Mouse (Mus musculus) lung, postnatal 25 days (tissue): ENCODE data around the gene Ntsr2.
"Not testable (repeated sequence)": the region's sequence is repeated elsewhere in the genome, so short reads cannot be mapped to it uniquely, and the experiment has no call there.

ENCODE experiments used
- DNase-seq: peaks from one replicate; pipeline ENCODE4 v3.0.0; 2022; ENCODE audit warnings: low spot score

Gene Ntsr2

DNA sequence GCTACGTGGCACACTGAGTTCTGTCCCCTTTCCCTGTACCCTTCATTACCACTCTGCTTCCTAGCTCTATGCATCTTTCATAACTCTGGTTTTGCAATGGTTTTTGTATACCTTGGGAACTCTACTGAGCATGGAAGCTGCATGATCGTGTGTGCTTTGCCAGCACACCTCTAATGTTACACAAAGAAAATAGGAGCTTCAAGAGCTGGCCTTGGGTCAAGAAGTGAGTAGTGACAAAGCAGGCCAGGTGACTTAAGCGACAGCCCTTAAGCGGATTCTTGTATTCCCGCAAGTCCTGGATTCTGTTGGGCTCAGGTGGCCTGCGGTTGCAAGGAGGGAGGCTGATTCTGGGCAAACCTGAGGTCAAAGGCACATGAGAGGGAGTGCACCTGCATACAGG lies 4.9 kb upstream of the Ntsr2 start:
- peak; percentile 43 for DNase-seq

DNA sequence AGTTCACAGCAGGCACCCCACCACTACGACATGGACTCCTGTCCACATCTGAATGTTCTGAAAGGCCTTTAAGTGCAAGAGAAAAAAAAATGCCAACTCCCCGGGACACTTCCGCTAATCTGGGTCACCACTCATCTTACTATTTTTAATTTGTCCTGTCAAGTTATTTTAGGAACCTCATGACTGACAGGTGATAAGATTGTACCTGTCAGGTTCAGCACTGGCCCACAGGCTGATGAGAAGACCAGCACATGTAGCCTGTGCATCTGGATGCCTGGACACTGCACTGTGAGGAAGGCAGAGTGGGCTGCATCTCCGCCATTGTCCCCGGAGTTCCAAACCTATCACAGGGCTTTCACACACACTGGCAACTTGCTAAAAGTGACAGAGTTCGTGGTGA lies 3.4 kb upstream of the Ntsr2 start:
- no peak for DNase-seq

DNA sequence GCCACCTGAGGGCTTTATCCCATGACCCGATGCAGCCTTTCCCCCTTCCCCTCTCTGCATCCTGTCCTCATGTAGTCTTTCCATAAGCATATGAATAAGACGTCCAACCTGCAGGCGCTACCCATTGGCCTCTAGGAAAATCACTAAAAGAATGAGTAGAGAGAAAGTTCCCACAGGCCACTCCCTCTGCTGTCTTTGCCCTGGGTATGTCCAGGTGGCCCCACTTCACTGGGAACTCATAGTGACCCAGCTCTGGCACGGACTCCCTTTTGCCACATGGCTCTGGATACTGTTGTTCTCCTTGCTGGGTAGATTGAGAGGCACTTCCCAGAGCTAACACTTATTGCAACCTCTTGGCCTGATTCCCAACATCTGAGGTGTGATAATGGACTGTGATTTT lies 2.4 kb downstream of the Ntsr2 start:
- DNase-seq: no peak

DNA sequence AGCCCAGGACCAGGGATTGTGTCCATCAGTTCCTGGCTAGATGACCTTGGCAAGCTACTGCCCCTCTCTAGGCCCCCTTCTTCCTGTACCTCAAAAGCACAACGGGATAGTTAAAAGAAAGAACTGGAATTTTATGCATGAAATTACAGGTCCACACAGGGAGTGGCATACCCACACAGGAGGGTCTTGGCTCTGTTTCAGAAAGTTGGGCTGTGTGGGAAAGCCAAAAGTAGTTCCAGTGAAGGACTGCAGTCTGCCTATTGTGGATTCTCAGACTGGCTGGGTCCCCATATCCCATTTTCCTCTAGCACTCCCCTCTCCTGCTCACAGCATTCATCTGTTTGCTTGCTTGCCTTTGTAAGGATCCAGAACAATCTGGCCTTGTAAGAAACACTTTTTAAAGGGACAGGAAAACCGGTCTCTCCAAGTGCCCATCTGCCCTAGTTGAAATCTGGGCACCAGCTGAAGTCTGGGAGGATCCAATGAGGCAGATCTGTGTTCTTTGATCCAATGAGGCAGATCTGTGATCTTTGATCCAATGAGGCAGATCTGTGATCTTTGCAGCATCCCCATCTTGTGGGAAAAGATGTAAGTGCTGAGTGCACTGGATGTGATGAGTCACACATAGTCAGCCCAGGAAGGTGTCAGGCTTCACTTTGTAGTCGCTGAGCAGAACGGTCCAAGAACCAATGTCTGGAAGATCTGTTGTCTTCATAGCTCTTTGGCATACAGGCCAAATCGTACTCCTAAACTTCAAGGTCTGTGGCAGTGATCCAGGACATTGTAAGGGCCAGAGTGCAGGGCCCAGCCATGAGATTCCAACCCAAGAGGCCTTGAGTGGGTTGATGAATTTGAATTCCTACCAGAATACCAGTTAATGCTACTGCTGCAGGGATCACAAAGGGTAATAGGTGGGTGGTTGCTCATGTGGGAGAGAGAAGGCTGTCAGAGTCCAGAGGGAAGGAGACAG lies 4.0 kb downstream of the Ntsr2 start:
- no peak for DNase-seq

DNA sequence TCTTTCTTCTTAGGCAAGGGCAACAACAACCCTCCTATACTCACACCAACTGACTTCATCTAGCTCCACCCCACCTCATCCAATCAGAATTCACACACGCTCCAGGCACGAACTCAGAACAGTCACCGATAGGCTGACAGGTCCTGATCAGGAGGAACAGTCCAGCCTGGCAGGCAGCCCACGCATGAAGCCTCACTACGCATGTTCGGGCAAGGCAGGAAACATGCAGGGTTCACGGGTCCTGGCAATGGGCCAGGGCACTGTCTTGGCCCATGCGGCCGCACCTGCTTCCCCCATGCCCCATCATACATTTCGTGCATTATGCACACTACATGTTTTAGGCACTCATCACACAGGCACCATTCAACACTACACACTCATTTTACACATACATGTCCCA lies 8.3 kb downstream of the Ntsr2 start:
- no peak for DNase-seq

DNA sequence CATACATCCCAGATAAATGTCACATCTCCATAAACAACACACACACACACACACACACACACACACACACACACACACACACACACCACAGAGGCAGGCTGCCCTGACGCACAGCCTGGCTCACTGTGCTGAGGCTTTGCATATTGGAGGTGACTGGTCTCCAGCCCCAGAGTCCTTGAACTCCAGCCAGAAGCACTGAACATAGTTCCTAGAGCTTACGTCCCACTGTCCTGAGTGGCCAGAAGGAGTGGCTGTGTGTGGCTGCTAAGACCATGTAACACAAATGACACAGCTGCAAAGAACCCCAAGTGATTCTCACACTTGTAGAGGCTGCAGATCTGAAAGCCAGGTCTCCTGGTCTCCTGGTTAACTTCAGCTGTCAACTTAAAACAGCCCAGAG lies 8.8 kb downstream of the Ntsr2 start:
- DNase-seq: no peak

DNA sequence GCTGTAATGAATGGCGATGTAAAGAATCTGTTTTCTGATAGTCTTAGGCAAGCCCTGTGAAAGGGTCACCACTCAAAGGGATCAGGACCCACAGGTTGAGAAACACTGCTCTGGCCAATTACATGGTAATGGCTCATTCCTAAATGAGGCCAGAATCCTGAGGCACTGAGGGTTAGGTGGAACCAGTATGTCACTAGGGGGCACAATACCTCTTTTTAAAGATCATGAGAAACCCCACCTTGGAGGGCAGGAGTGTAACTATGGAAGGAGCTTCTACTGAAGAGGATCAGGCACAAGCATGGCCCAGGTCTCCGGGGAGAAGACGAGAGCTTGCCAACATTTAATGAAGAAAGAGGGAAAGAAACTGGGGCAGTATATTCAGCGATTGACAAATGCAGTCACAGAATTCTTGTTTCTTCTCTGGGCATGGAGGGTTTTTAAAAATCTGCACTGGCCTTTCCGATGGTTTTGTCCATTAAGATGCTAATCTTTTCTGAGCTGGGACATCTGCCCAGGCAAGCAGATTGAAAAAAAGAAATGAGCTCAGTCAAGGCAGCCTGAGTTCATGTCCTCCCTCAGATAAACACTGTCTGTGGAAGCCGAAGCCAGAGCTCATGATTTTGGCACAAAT lies 9.9 kb downstream of the Ntsr2 start:
- DNase-seq: no peak

DNA sequence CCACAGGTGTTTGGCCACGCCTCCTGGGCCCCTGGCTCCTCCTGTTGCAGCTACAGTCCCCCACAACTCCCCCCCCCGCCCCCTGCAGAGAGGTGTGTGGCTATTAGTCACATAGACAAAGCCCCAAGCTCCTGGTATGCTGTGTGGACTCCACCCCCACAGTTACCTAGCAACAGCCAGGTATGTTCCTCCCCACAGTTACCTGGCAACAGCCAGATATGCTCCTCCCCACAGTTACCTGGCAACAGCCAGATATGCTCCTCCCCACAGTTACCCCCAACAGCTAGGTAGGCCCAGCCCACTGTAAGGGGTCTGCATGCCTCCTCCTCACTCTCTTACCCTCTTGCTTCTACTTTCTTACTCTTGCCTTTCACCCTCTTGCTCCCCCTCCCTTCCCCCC lies 11.8 kb downstream of the Ntsr2 start:
- no peak for DNase-seq

DNA sequence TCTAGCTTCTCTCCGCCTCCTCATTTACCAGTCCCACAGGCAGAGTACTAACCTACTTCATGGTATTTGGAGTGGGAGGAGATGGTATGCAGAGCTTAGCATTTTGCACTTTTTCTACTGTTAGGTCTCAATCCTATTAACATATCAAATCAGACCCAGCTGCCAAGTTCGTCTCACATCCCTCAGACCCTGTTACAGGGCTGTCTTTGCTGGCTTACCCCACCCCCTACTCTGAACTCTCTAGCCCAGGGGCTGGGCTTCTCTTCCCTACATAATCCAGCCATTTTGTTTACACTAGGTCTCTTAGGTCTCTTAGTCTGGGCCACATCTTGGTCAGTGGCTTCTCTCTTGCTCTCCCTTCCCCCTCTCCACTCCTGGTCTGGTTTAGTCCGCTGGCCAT lies 16.0 kb downstream of the Ntsr2 start:
- no peak for DNase-seq

DNA sequence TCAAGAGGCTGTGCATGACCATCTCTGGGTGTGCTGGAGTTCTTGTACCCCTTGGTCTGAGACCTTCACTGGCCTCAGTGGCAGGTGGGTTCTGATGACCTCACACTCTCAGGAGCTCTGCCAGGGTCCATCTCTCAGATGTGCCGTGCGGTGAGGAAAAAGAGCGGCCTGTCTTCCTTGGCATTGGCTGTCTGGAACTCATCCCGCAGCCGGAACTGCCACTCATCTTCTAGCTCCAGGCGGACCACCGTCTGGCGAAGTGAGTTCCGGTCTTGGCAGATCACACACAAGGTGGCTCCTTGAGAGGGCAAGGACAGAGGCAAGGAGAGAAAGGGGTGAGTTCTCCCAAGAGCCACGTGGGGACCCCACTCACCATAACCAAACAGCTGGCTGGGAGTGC lies 19.1 kb downstream of the Ntsr2 start:
- DNase-seq: no peak

DNA sequence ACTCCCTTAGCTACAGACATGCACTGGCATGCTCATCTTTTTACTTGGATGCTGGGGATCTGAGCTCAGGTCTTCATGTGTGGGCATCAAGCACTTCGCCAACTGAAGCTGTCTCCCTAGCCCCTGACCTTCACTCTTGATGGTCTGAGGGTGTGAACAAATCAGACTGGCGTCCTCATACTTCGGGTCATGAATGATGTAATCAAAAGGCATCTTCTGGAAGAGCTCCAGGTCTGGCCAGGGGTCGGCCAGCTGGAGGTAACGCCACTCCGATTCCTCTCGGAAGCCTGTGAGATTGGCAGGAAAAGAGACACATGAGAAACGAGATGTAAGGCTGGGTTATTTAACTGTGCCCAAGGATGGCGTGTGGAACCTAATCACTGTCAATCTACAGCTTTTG lies 37.4 kb downstream of the Ntsr2 start:
- no peak for DNase-seq

DNA sequence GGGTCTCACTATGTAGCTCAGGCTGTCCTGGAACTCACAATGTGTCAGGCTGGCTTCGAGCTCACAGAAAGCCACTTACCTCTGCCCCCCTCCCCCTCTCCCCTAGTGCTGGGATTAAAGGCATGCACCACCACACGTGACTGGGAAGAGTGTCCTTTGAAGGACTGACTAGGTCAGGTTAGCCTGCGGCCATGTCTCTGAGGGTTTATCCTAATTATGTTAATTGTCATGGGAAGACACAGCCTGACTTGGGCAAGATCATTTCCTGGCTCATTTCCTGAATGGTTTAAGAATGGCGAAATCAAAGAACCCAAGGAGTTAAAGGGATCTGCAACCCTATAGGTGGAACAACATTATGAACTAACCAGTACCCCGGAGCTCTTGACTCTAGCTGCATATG lies 41.6 kb downstream of the Ntsr2 start:
- no peak for DNase-seq

DNA sequence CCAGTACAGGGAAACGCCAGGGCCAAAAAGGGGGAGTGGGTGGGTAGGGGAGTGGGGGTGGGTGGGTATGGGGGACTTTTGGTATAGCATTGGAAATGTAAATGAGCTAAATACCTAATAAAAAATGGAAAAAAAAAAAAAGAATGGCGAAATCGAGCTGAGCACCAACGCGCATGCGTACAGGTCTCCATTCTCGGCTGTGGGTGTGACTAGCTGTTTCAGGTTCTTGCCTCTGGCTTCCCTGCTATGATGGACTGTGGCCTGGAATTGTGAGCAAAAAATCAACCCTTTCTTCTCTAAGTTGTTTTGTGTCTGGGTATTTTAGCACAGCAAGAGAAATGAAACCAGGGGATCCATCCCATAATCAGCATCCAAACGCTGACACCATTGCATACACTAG lies 42.1 kb downstream of the Ntsr2 start:
- DNase-seq: not testable (repeated sequence)

DNA sequence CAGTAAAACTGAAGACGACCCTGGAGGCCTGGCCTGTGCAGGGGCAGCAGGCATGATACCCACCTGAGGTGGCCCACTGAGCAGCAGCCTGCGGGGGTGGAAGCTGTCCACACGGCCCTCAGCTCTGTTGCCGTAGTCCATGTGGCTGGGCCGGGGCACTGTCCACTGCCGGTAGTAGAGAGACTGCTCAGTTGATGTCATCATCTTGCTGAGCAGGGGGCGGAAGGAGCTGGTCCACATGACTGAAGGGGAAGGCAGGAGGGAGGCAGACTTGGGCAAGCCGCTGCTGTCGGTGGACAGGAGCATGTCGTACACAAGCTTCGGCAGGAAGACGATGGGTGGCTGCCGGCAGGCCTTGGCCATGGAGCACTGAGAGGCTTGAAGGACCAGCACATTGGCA lies 43.0 kb downstream of the Ntsr2 start:
- DNase-seq: no peak

DNA sequence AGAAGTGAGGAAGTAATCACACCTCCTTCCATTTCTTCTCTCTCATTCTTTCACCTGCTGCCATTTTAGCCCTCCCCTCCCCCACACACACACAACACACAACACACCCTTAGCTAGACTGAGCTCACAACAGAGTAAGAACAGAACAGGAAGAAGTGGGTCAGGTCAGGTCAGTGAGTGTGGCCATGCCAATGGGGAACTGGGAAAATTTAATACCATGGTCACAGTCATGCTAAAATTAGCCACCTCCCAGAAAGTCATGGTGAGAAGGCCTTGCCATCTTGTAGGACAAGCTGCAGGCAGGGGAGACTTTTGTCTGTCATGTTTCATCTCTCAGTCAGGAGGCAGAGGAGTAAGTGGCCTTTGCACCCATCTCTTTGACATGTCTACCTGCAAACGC lies 45.5 kb downstream of the Ntsr2 start:
- DNase-seq: no peak
